Mouse (Mus musculus) cortical plate, adult 2 months (tissue): Measurements from ENCODE around the gene Mgat5.

Source experiments
- CTCF ChIP-seq: fragments of 200-500 bp; IDR thresholded peaks from 2 replicates; pipeline ENCODE4 v1.5.1; 2011; ENCODE audit warnings: mild to moderate bottlenecking, control low read depth, low read length; ENCODE audit not compliant: insufficient read depth; ENCODE audit errors: extremely low read depth
- POLR2A ChIP-seq: fragments of 200-500 bp; IDR thresholded peaks from 2 replicates; pipeline ENCODE4 v1.6.1; 2011; ENCODE audit warnings: mild to moderate bottlenecking, low read length, control low read depth; ENCODE audit not compliant: insufficient read depth; ENCODE audit errors: extremely low read depth

DNA sequence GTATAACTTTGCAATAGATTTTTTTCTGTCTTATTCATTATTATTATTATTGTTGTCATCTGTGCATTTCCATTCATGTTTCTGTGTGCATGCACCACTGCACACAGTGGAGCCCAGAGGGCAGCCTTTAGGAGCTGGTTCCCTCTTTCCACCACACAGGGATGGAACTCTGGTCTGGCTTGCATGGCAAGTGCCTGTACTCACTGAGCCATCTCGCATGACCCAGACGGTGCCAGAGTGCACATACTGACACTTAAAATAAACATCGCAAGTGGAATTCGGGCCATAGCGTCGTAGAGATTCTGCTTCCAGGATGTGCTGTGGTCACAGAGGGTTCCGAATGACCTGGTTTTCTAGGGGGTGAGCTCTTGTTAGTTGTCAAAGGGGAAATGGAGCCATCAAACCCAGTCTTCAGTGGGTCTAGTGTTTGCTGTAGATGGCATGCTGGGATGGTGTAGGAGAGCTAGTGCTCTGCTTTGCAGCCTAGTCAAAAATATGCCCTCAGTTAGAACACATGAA is 103.5 kb downstream of the Mgat5 start:
- TF ChIP-seq CTCF (no peak), POLR2A (no peak)
